Mouse (Mus musculus) layer of hippocampus, adult 8-10 months (tissue): ENCODE results near the gene Dmrtc1a. TPM values are rescaled to one million over a fixed set of nuclear protein-coding genes. Genes with fewer than 3 reads are reported as not detected.
A peak's percentile ranks its signal among the peaks of the same experiment; 100 is the strongest.
"Not testable (repeated sequence)": the region's sequence is repeated elsewhere in the genome, so short reads cannot be mapped to it uniquely, and the experiment has no call there.

Experiments used
- DNase-seq, 2 experiments: peaks; one replicate each; pipeline ENCODE4 v3.0.0; 2022; ENCODE audit warnings: low spot score in 2 of 2
- total RNA-seq, 4 experiments: library from RNA; stranded (reverse); gene quantifications; 2 replicates each; pipeline ENCODE4 v1.2.4; 2022

The Dmrtc1a gene
- 1 to 10 TPM; 6.2 to 7.4 (median 6.8) TPM for total RNA-seq

DNA sequence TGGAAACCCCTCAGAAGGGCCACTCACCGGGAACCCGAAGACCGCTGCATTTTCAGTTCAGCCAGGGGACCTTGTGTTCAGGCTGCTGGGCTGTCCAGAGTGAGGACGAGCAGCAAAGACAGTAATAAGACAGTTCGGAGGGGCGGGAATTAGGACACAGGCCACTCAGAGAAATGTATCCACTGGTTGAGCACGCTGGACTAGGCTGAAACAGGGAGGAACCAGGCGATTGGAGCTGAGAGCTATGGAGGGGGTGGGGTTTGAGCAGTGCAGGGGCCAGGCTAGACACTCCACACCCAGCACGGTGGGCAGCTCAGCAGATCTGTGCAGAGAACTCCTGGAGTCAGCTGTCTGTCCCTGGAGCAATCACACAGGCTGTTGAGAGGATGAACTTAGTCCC lies at the start of gene Dmrtc1a, which contains the start of gene 1700011M02Rik:
Gene Dmrtc1a (minus strand): TSS at position 101 of the 400 bp plus-strand sequence.
Gene 1700011M02Rik (plus strand): TSS at position 319 of the 400 bp plus-strand sequence.
- not testable (repeated sequence) for DNase-seq

DNA sequence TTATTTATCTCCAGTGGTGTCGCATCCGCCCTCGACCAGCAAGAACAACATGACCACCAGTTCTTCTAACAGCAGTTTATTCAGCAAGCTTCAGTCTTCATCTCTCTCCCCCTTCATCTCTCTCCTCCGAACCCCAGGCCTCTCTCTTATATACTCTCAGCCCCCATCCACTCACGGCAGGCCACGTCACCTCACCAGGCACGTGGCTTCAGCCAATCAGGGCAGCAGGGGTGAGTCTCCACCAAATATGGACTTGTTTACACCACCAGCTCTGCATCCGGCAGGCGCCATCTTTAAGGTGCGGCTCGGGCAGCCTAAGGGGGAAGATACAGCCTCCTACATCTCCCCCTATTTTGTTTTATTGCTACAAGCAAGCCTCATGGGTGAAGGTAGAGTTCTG lies 41.6 kb upstream of the Dmrtc1a start:
- DNase-seq: peak; percentile 22 to 54

DNA sequence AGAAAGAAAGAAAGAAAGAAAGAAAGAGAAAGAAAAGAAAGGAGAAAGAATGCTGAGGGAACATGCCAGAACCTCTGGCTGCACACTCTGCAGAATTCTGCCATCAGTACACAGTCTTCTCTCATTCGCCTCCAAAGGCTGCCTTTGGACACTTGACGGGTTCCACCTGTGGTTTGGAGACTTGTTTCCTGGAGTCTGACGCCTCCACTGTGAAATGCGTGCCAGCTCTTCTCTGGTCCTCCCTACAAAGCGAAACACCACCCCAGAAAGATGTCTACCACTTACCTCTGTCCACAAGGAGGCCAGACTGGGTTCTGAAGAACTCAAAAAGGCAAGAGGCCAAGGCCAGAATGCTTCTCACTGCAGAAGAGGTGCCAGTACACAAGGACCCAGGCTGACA lies 28.3 kb upstream of the Dmrtc1a start:
- DNase-seq: no peak

DNA sequence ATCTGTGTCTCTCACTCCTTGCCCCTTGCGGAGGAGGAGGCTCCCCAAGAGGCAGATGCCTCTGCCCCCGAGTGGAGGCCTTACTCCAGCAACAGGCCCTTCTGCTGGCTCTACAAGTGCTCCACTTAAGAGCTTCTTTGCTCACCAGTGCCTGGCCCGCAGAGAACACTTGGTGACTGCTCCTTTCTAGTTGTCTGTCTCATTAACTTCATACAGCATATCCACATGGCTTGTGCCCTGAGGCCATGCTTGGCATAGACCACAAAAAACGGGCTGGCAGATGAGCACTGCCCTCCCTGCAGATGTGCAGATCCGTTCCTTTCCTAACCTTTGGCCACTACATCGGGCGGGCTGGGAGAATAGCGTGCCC lies 25.9 kb upstream of the Dmrtc1a start:
- DNase-seq: no peak

DNA sequence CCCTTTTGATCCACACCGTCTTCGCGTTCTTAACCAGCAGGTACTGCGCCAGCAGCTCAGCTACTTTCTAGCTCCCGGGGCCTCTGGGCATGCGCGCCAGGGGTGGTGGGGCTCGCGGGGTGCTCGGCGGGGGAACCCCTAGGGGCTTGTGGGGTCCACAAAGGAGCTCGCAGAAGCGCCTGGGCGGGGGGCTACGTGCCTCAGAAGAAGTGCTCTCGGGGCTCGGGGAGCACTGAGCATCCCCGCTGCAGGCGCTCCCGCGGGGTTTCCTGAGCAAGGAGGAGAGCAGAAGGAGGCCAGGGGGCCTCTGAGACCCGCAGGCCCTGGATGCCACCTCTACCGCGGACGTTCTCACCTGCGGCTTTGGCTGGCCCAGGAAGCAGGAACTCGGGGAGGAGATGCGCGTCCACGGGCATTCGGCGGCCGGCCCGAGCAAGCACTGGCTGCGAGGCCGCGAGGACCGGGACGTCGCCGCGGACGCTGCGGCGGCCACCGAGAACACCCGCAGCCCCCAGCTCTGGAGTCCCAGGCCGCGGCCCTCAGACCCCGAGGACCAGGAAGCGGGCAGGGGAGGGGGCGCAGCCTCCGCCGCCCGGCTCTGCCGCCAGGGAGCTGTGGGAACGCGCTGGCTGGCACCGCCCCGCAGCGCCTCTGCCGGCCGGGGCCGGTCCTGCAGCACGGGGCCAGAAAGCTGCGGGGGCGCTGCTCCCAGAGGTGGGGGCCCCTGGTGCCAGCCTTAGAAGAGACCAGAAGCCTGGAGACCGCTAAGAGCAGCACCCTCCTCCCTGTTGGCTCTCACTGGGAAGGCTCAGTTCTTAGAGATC lies 25.3 kb upstream of the Dmrtc1a start:
- DNase-seq: peak in 1 of 2 experiments; percentile 58

DNA sequence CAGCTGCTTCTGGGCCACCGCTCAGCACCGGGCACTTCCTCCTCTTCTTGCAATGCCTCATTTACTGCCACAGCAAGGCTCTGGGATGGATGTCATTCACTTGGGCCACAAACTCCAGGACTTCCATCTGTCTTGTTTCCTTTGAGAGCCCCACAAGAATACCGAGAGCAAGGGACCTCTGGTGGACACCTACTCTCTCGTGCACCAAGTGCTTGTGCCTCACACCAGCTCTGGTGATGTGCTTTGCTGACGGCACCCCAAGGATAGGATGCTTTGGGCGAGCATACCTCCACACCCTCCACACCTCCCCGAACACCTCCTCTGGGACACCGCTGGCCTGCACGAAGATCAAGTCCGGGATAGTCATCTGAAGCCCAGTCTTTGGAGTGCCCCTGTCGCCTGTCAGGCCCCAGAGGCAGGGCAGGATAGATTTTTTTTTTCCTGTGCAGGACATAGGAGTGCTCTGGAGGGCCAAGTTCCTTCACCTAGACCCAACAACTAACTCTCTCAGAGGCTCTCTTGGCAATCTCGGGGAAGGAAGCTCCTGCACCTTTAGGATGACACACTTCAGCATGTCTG lies 24.6 kb upstream of the Dmrtc1a start:
- DNase-seq: no peak

DNA sequence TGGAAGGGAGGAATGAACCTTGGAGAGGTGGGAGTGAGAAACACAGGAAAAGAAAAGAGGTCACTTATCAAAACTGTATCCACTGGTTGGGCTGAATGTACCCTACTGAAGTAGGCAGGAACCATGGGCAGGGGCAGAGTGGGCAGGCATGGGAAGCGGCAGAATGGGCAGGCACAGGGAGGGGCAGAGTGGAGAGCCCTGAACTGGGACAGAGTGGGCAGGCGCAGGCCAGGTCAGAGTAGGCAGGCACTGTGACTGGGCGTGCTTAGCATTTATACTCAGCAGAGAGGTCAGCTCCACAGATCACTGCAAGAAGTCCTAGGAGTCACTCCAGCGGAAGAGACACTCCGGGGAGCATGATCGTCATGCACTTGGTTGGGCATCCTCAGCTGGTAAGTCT lies 19.6 kb upstream of the Dmrtc1a start, which contains the start of gene 1700018G05Rik:
Gene 1700018G05Rik (plus strand): TSS at position 301 of the 400 bp plus-strand sequence.
- not testable (repeated sequence) for DNase-seq

DNA sequence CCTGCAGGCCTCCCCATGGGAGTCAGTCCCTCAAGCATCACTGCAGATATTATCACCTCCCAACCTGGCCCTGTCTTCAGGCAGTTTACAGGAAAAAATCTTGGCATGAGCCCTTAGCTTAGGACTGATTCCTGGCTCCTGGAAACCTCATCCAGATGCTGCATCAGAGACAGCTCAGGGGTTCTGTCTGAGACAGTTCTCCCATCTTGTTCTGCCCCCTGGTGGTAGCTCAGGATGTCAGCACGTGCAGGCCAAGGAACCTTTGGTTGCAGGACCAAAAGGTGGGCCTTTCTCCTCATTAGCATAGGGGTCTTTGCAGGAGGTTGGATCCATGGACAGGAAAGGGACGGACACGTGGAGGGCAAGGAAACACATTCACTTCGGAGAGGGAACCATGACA lies 18.2 kb upstream of the Dmrtc1a start:
- DNase-seq: peak in 1 of 2 experiments; percentile 19

DNA sequence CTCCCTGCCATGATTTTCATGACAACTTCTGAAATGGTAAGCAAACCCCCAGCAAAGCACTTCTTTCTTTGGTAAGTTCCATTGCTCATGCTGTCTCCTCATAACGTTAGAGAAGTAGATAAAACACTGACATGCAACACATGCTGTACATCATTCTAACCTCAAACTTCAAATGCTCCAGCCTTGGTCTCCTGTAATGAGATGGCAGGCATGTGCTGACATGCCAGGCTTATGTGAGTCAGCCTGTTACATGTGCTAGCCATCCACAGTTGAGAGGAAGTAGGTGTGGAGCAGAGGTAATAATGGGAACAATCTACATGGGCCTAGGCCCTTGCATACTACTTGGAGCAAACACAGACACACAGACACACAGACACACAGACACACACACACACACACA lies 6.3 kb upstream of the Dmrtc1a start:
- not testable (repeated sequence) for DNase-seq

DNA sequence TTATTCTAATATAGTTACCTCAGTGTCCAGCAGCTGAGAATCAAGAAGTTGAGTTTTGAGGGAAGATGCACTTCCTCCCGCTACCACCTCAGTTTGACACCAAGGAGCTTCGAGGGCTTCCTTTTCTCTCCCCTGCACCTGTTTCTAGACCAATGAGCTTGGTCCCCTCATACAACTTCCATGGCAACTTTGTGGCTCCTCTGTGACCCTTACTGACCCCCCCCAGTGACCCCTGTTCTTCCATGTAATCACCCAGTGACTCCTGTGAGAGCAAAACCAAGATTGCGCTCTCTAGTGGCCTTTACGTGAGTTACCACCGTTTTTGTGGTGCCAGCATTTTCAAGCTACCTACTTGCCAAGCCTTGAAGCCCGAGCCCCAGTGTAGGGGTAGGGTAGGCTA lies 40.6 kb downstream of the Dmrtc1a start, which contains the start of gene 1700031F05Rik:
Gene 1700031F05Rik (minus strand): TSS at position 101 of the 400 bp plus-strand sequence.
- DNase-seq: no peak

DNA sequence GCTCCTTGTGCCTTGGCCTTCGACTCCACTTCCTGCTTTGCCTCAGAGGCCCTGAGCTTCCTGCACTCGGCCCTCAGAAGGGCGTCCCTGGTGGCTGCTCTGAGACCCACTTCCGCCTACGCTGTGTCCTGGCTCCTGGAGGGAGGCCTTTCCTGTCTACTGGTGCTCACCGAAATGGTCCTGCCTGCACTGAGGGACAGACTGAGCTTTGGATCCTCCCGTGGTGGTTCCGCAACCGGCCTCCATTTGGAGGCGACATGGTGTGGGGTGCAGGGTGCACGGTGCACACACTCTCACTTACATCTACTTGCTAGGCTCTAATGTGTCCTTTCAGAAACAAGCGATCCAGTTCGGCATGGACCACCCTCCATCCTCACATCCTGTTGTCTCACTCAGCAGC lies 54.0 kb downstream of the Dmrtc1a start, which contains the start of gene Dmrtc1c2:
Gene Dmrtc1c2 (minus strand): TSS at position 101 of the 400 bp plus-strand sequence.
- not testable (repeated sequence) for DNase-seq

Other genes starting within 250 kb of the Dmrtc1a start
- gene Gm3880, start 221.7 kb downstream of the Dmrtc1a start, total RNA-seq: not detected
- gene Gm9112, start 201.1 kb downstream of the Dmrtc1a start, total RNA-seq: not detected
- not detected for gene Dmrtc1b, start 200.8 kb downstream of the Dmrtc1a start, total RNA-seq
- not detected for gene Dmrtc1c1, start 105.7 kb downstream of the Dmrtc1a start, total RNA-seq
- not detected for gene Dmrtc1c2, start 54.1 kb downstream of the Dmrtc1a start, total RNA-seq
- not detected for gene 1700031F05Rik, start 40.7 kb downstream of the Dmrtc1a start, total RNA-seq
- gene 1700011M02Rik, start 218 bp upstream of the Dmrtc1a start, total RNA-seq: not detected
- gene 1700018G05Rik, start 19.7 kb upstream of the Dmrtc1a start, total RNA-seq: not detected